Mouse (Mus musculus) heart, adult 2 months (tissue): ENCODE measurements around the gene Ube2r2.

Source experiments
- CTCF ChIP-seq: fragments of 200-600 bp; IDR thresholded peaks from 2 replicates; pipeline ENCODE4 v1.8.1; 2022; ENCODE audit warnings: antibody characterized with exemption, mild to moderate bottlenecking, moderate library complexity
- EP300 ChIP-seq: fragments of 200-500 bp; IDR thresholded peaks from 2 replicates; pipeline ENCODE4 v1.6.1; 2011; ENCODE audit warnings: low read depth, low read length, control low read depth; ENCODE audit not compliant: insufficient read depth
- POLR2A ChIP-seq: fragments of 200-500 bp; IDR thresholded peaks from 2 replicates; pipeline ENCODE4 v1.6.1; 2011; ENCODE audit warnings: mild to moderate bottlenecking, low read depth, low read length, control low read depth; ENCODE audit not compliant: insufficient read depth

DNA sequence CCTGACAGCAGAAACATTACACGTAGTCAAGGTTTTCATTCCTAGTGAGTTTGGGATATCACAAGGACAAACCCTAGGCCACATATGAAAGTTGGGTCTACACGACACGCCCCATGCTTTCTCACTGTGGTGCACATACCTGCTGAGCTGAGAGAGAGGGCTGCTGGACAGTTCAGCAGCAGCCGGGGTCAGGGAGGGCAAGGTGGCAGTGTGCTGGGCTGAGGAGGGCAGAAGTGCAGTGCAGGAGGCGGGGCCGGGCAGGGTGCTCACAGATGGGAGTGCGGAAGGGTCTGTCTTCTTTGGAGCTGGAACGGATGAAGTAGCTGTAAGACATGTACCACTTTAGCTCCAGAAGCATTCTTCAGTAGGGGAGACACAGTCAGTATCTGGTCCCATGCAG, 66.6 kb downstream of the Ube2r2 start:
- TF ChIP-seq CTCF = no peak
- no peak for TF ChIP-seq POLR2A
- TF ChIP-seq EP300 = no peak
